Mouse (Mus musculus) hindbrain, embryonic 16.5 days (tissue): ENCODE results near the gene Ndufs3. TPM values are rescaled to one million over a fixed set of nuclear protein-coding genes. Genes with fewer than 3 reads are reported as not detected.

ENCODE experiments used
- ATAC-seq: fragments of 200-750 bp; cut with Nextera tagmentation; 2 replicates; pipeline ENCODE4 v1.8.0; 2017; ENCODE audit warnings: moderate TSS enrichment, moderate library complexity
- H3K27ac ChIP-seq: fragments of 300-500 bp; sonication (generic); 2 replicates; pipeline ENCODE4 v1.5.1; 2014; ENCODE audit warnings: low read depth, mild to moderate bottlenecking, control low read depth, low read length, moderate library complexity
- H3K27me3 ChIP-seq: fragments of 300-500 bp; sonication (generic); replicated peaks from 2 replicates; pipeline ENCODE4 v1.6.1; 2014; ENCODE audit warnings: low read length; ENCODE audit not compliant: control insufficient read depth, insufficient read depth
- H3K36me3 ChIP-seq: fragments of 300-500 bp; sonication (generic); 2 replicates; pipeline ENCODE4 v1.6.1; 2014; ENCODE audit warnings: mild to moderate bottlenecking, low read length, moderate library complexity, mixed read lengths; ENCODE audit not compliant: control insufficient read depth, insufficient read depth
- H3K4me1 ChIP-seq: fragments of 300-500 bp; sonication (generic); 2 replicates; pipeline ENCODE4 v1.6.1; 2014; ENCODE audit warnings: low read depth, low read length; ENCODE audit not compliant: control insufficient read depth, insufficient read depth
- H3K4me2 ChIP-seq: fragments of 300-500 bp; sonication (generic); 2 replicates; pipeline ENCODE4 v1.6.1; 2014; ENCODE audit warnings: mild to moderate bottlenecking, low read length, control low read depth, moderate library complexity
- H3K4me3 ChIP-seq: fragments of 300-500 bp; sonication (generic); 2 replicates; pipeline ENCODE4 v1.5.1; 2014; ENCODE audit warnings: mild to moderate bottlenecking, low read length, control low read depth, moderate library complexity
- H3K9ac ChIP-seq: fragments of 300-500 bp; sonication (generic); 2 replicates; pipeline ENCODE4 v1.6.1; 2014; ENCODE audit warnings: low read depth, mild to moderate bottlenecking, control low read depth, low read length, moderate library complexity
- H3K9me3 ChIP-seq: fragments of 300-500 bp; sonication (generic); 2 replicates; pipeline ENCODE4 v1.6.1; 2014; ENCODE audit warnings: mild to moderate bottlenecking, low read length, moderate library complexity; ENCODE audit not compliant: control insufficient read depth
- WGBS: fragments of 180-500 bp; shearing (Covaris S2); extraction: QIAGEN DNeasy Blood & Tissue Kit; methylation state at CpG from one replicate; pipeline ENCODE4 v1.1.7; 2014; 5-methylcytosine and 5-hydroxymethylcytosine counted together
- polyA plus RNA-seq: library from polyadenylated mRNA; unstranded; fragments of >200 nt; fragmentation: Nextera tagmentation; extraction: Ambion mirVana; gene quantifications from 2 replicates; pipeline ENCODE4 v1.2.1, GENCODE M21; 2015

Ndufs3 gene
- polyA plus RNA-seq, 1 experiment from 2014 or later: 244 TPM

DNA sequence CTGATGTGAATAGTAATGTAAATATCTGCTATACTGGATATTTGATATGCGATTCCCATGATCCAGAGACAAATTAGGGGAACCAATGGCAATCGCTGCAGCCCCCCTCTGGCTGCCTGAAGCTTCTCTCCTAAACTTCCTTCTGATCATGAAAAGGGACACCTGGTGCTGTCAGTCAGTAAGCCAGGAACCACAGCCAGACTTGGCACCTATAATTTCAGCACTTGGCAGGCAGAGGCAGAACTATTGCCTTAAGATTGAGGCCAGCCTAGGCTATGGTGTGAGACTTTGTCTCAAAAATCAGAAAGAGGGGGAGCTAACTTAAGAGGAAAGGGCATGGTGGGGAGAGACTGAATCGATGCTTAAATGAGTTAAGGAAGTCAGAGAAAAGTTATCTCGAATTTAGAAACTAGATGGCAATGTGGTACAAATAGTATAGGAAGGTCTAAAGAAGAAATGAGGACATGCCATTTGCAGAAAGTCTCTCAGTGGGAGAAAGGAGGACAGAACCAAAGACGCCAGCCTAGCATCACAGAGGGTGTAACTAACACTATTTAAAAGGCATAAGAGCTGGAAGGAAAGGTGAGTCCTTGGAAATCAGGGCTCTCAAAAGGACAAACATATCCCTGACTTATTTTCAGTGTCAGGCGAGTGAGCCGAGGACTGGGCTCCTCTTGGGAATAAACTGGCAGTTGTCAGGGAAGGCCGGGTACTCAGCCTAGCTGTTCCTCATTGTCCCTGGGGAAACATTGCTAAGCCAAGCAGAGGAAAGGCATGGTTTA is 33.3 kb downstream of the Ndufs3 start:
- H3K9me3 ChIP-seq: no peaks in the 10 kb centered on the region
- 0 out of 2 replicates have a peak, but pooled peaks cover 3% of the 10 kb centered on the region for H3K36me3 ChIP-seq
- 58% methylated on average over 8 of the region's 8 CpGs for WGBS
- no peak overlapping the region for H3K4me2 ChIP-seq
- ATAC-seq: no peak
- H3K4me3 ChIP-seq: no peak overlapping the region
- no peak overlapping the region for H3K9ac ChIP-seq
- no peak overlapping the region for H3K27ac ChIP-seq
- H3K27me3 ChIP-seq: no peaks in the 10 kb centered on the region
- H3K4me1 ChIP-seq: no peaks in the 10 kb centered on the region

DNA sequence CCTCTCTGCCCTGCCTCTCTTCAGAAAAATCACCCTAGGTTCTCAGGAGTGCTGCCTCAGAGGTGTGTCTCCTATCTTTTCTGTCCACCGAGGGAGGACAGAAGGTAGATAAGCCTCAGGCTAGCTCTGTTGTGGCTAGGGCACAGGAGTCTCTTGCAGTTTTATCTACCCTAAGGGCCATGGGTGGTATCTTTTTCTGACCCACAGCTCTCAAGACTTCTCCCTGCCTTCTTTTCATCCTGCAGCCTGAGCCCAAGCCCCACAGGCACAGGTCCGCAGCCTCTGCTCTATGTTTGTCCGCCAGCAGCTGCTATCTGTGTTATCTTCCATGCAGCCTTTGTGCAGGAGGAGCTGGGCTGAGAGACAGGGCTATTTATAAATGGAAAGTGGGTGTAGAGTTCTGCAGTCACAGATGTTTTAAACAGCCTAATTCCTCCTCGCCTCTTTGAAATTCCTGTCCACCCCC is 34.5 kb downstream of the Ndufs3 start:
- no peaks in the 10 kb centered on the region for H3K9me3 ChIP-seq
- no peaks in the 10 kb centered on the region for H3K4me1 ChIP-seq
- H3K27ac ChIP-seq: 0 out of 2 replicates have a peak overlapping the region, but pooled peaks have one; percentile 25
- no peak overlapping the region for H3K4me3 ChIP-seq
- peaks cover 11% of the 10 kb centered on the region for H3K36me3 ChIP-seq
- 55% methylated on average over 4 of the region's 4 CpGs for WGBS
- H3K27me3 ChIP-seq: no peaks in the 10 kb centered on the region
- no peak overlapping the region for H3K9ac ChIP-seq
- H3K4me2 ChIP-seq: no peak overlapping the region
- no peak for ATAC-seq

- Histone ChIP-seq H3K4me3 (no peak overlapping the region), H3K27ac (no peak overlapping the region), H3K9me3 (no peaks in the 10 kb centered on the region), H3K27me3 (no peaks in the 10 kb centered on the region), H3K36me3 (peaks cover 24% of the 10 kb centered on the region), H3K4me2 (no peak overlapping the region), H3K9ac (no peak overlapping the region), H3K4me1 (no peaks in the 10 kb centered on the region)
- peak; percentile 91 for ATAC-seq
- WGBS: 16% methylated on average over 3 of the region's 3 CpGs
Observed at GRCm38 (mm10) chr2:90866524-90866923, 38.1 kb downstream of the Ndufs3 start.

DNA sequence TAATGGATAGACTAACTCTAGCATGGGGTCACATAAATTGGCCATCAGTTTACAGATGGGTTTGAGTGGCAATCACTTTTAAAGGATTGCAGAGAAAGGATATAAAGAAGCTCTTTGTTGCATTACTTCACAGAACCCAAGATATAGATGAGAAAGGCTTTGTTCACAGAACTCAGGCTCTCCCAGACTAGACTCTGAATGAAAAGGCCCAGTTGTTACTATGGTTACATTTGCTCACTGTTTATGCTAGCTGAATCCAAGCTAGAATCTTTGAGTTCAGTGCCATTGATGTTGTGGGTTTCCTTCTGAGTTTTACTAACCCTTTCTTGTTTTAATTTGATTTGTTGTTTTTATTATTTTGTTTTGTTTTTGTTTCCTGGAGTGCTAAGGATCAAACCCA is 40.4 kb downstream of the Ndufs3 start:
- Histone ChIP-seq H3K9ac (no peak overlapping the region), H3K4me1 (no peaks in the 10 kb centered on the region), H3K9me3 (no peaks in the 10 kb centered on the region), H3K27ac (peak overlapping the region; percentile 34; the same call in 1 of the 2 replicates), H3K36me3 (peaks cover 34% of the 10 kb centered on the region), H3K4me3 (no peak overlapping the region), H3K4me2 (no peak overlapping the region), H3K27me3 (no peaks in the 10 kb centered on the region)
- no peak for ATAC-seq

DNA sequence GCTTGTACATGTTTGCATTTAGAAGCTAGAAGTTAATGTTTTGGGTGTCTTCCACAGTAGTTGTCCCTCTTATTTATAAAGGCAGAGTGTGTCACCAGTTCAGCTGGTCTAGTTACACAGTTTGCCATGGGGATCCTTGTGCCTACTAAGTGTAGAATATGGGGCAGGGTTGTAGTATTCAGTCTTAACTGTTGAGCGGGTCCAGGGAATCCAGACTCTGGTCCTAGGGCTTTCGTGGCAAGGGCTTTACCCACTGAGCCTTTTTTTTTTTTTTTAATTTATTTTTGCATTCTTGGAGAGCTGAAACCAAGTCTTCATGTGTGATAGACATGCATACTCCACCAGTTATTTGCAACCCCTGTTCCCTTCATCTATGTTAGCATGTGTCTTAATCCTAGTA is 43.1 kb downstream of the Ndufs3 start:
- Histone ChIP-seq H3K4me1 (no peaks in the 10 kb centered on the region), H3K9me3 (no peaks in the 10 kb centered on the region), H3K9ac (no peak overlapping the region), H3K4me2 (no peak overlapping the region), H3K27ac (no peak overlapping the region), H3K36me3 (peaks cover 33% of the 10 kb centered on the region), H3K27me3 (no peaks in the 10 kb centered on the region), H3K4me3 (no peak overlapping the region)
- ATAC-seq: no peak
- 95% methylated on average over 2 of the region's 2 CpGs for WGBS

DNA sequence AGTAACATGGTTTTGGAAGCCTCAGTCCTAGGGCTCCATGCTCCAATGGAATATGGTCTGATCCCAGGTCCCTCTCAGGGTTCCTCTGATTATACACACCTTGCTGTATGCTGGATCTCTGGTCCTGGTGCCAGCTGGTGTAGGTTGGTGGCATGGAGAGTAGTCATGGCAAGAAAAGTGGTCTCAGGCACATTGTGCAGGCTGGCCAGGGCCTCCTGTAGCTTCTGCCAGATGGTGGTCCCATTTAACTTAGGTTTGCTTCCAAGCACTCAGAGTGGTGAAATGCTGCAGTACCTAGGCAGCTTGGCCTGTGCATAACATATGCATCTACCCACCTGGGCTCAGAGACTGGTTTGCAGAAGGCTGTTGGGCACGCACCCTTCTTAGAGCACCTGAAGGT is 54.2 kb downstream of the Ndufs3 start:
- Histone ChIP-seq H3K27ac (no peak overlapping the region), H3K9me3 (no peaks in the 10 kb centered on the region), H3K4me3 (no peak overlapping the region), H3K4me1 (peaks cover 19% of the 10 kb centered on the region), H3K9ac (no peak overlapping the region), H3K36me3 (peaks cover 28% of the 10 kb centered on the region), H3K4me2 (no peak overlapping the region), H3K27me3 (no peaks in the 10 kb centered on the region)
- WGBS: 86% methylated on average over 1 of the region's 1 CpGs
- ATAC-seq: no peak

- Histone ChIP-seq H3K9me3 (no peaks in the 10 kb centered on the region), H3K27ac (no peak overlapping the region; the same call in 1 of the 2 replicates)
- 87% methylated on average over 5 of the region's 5 CpGs for WGBS
Observed at GRCm38 (mm10) chr2:90848331-90848730, 56.3 kb downstream of the Ndufs3 start.

GRCm38 (mm10) chr2:90847681-90848050 is 57.0 kb downstream of the Ndufs3 start:
- H3K27ac ChIP-seq: peak overlapping the region; percentile 95
- H3K9me3 ChIP-seq: no peaks in the 10 kb centered on the region
- H3K27me3 ChIP-seq: no peaks in the 10 kb centered on the region
- H3K4me3 ChIP-seq: peak overlapping the region; percentile 94
- H3K9ac ChIP-seq: peak overlapping the region; percentile 97
- ATAC-seq: no peak
- under 1% methylated on average over 13 of the region's 13 CpGs for WGBS
- peaks cover 17% of the 10 kb centered on the region for H3K36me3 ChIP-seq
- peaks cover 19% of the 10 kb centered on the region for H3K4me1 ChIP-seq
- H3K4me2 ChIP-seq: peak overlapping the region; percentile 74

More at GRCm38 (mm10) chr2:90848331-90848730, 56.3 kb downstream of the Ndufs3 start:
- no peak for ATAC-seq
- Histone ChIP-seq H3K36me3 (peaks cover 19% of the 10 kb centered on the region), H3K27me3 (no peaks in the 10 kb centered on the region), H3K4me1 (peaks cover 19% of the 10 kb centered on the region), H3K4me2 (peak overlapping the region; percentile 74), H3K9ac (no peak overlapping the region), H3K4me3 (peak overlapping the region; percentile 94)

DNA sequence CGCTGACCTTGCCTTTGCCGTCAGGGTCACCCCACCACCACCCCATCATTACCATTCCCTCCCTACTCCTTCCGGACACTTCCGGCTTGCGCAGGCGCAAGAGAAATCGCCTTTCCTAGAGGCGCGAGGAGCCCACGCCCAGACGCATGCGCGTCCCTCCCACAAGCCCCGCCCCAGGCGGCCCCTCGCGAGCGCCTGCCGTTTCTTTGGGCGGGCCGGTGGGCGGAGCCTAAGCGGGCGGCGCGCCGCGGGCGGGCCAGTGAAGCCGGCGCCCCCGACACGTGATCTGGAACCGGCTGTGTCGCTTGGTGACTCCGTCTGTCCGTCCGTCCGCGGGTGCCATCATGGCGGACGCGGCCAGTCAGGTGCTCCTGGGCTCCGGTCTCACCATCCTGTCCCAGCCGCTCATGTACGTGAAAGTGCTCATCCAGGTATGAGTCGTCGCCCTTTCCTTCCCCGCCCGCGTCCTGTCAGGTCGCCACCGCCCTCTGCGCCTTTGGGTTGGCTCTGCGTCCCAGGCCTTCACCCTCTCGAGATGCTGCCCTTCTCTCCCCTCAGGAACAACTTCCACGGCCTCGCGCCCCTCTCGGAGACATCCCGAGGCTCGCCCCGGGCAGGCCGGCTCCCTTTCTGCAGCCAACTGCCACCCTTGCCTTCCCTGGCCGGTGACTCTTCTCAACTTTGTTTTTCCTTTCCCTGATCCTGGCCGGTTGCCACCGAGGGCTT is 57.5 kb downstream of the Ndufs3 start, which contains the start of gene Mtch2:
Gene Mtch2 (plus strand): TSS at position 201 of the 726 bp plus-strand sequence.
- 0% methylated on average over 66 of the region's 67 CpGs for WGBS
- peak within 1 kb of the TSS; percentile 97 for H3K9ac ChIP-seq
- ATAC-seq: peak; percentile 97

More for the DNA sequence above, 57.5 kb downstream of the Ndufs3 start, which contains the start of gene Mtch2:
- Histone ChIP-seq H3K36me3 (peaks cover 15% of the 10 kb centered on the region), H3K4me2 (peak within 1 kb of the TSS; percentile 78), H3K4me3 (peak within 1 kb of the TSS; percentile 94), H3K9me3 (no peaks in the 10 kb centered on the region), H3K4me1 (peaks cover 19% of the 10 kb centered on the region), H3K27me3 (no peaks in the 10 kb centered on the region), H3K27ac (peak within 1 kb of the TSS; percentile 95)
